Mouse (Mus musculus): Measurements from ENCODE around the gene Sema6d.

DNA sequence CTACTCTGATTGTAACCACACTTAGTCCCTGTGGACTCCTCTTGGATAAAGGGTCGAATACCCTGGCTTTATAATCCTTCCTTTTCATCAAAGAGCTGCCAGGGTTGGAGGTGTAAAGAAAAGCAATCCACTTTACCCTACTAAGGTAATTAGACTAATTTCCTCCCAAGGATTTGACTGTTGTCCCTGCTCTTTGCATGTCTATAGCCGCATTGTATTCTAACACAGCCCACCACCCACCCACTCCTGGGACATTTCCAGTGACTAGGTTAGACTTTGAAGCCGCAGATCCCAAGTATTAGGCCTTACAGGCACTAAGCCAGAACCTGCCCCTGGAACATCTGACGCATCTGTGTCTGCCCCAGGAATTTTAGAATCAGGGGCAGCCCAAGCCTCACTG is 547.3 kb downstream of the Sema6d start:
- TF ChIP-seq CTCF (conservative IDR thresholded peaks at IDR 0.05; ENCODE audit: insufficient read depth, insufficient read length, low read depth, low read length) (no peak), POLR2A (IDR thresholded peaks at IDR 0.05; ENCODE audit: low read depth, low read length) (no peak)
